Comparison of ENCODE assay signal across 19 mouse cellular contexts in genomic region chr3:83601506-83601905, GRCm38 (mm10).
DNase-seq lines count a peak whose midpoint lies in the region; ATAC-seq and TF ChIP-seq lines count a peak whose summit lies in the region.
"Had no signal": no experiment of that assay in that cellular context is flagged by ENCODE, and none has a peak within 500 bp of the region (broad histone marks: within the 10 kb centered on the region; RNA-seq: fewer than 3 reads in every experiment).

No protein-coding gene starts in this region.

- no peak overlapping the region for H3K27ac ChIP-seq in lung, embryonic 14.5 days (ENCODE audit: low read depth)
- H3K27ac ChIP-seq: left cerebral cortex, adult 2 months; limb, embryonic 13.5 days; liver, embryonic 15.5 days; macrophage; midbrain, embryonic 12.5 days had no signal

- 71% methylated on average over 4 of the region's 4 CpGs for WGBS in lung, embryonic 14.5 days

- no peak for DNase-seq in cerebellum, postnatal 25 days
- peak; percentile 12 for DNase-seq in heart, postnatal 10 days
- DNase-seq in heart, postnatal 25 days (ENCODE audit: low spot score), result no peak
- no peak for DNase-seq in lung, embryonic 14.5 days
- DNase-seq in lung, postnatal 10 days, result no peak
- DNase-seq in fibroblast of lung, adult 2 months (ENCODE audit: low read depth), result peak; percentile 65
- DNase-seq in gastrocnemius, postnatal 14 days, result no peak
- DNase-seq: adrenal gland, postnatal 14 days; cerebellum, adult 8-10 months; kidney, postnatal 10 days; thymus, postnatal 25 days had no signal

- no peak overlapping the region for H3K4me2 ChIP-seq in lung, embryonic 14.5 days
- H3K4me2 ChIP-seq: limb, embryonic 13.5 days; liver, embryonic 15.5 days; midbrain, embryonic 12.5 days had no signal

- H3K4me1 ChIP-seq in lung, embryonic 14.5 days (ENCODE audit: insufficient read depth), result no peaks in the 10 kb centered on the region
- H3K4me1 ChIP-seq: limb, embryonic 13.5 days; liver, embryonic 15.5 days had no signal

- H3K36me3 ChIP-seq in lung, embryonic 14.5 days (ENCODE audit: insufficient read depth), result no peaks in the 10 kb centered on the region
- H3K36me3 ChIP-seq: limb, embryonic 13.5 days; liver, embryonic 15.5 days; midbrain, embryonic 12.5 days had no signal

- 0 out of 2 replicates have a peak, but pooled peaks have one; percentile 15 for ATAC-seq in cerebellum, adult (ENCODE audit: insufficient number of reproducible peaks, low FRiP score, low TSS enrichment)
- ATAC-seq in lung, embryonic 14.5 days (ENCODE audit: insufficient read depth), result no peak
- ATAC-seq: CD4-positive, CD25-positive, alpha-beta regulatory T cell, adult 4 months; forebrain, embryonic 16.5 days had no signal

- no peaks in the 10 kb centered on the region for H3K9me3 ChIP-seq in lung, embryonic 14.5 days (ENCODE audit: low read depth, low read length)
- H3K9me3 ChIP-seq: limb, embryonic 13.5 days; liver, embryonic 15.5 days; midbrain, embryonic 12.5 days had no signal

- H3K4me3 ChIP-seq in lung, embryonic 14.5 days (ENCODE audit: low read depth, low read length), result no peak overlapping the region
- H3K4me3 ChIP-seq: left cerebral cortex, adult 2 months; limb, embryonic 13.5 days; liver, embryonic 15.5 days; midbrain, embryonic 12.5 days had no signal

- H3K9ac ChIP-seq in lung, embryonic 14.5 days, result no peak overlapping the region
- H3K9ac ChIP-seq: limb, embryonic 13.5 days; liver, embryonic 15.5 days; midbrain, embryonic 12.5 days had no signal

- H3K27me3 ChIP-seq in lung, embryonic 14.5 days (ENCODE audit: insufficient read depth, low read length), result no peaks in the 10 kb centered on the region
- H3K27me3 ChIP-seq: limb, embryonic 13.5 days; liver, embryonic 15.5 days; midbrain, embryonic 12.5 days had no signal

- intact Hi-C loops in heart, postnatal 10 days (cut with DNase I), result loop anchor here (2.0 to 5.0 kb wide), 2 partner anchors 184 to 315 kb away; no protein-coding TSS in a partner anchor
- intact Hi-C loops in heart, postnatal 25 days (cut with DNase I), result loop anchor here (10.0 kb wide), 1 partner anchor 187 kb away; no protein-coding TSS in a partner anchor
- intact Hi-C loops in gastrocnemius, postnatal 14 days (cut with DNase I; ENCODE audit: low total_unique reads), result no loop called here

- 0 out of 2 replicates have a peak, but pooled peaks have one; percentile 9 for TF ChIP-seq CTCF in lung, embryonic 14.5 days (IDR thresholded peaks at IDR 0.05; ENCODE audit: low read depth)

Comparison
In these comparisons a context has a peak if more than half of its experiments do, and no peak if none do; other contexts are left out.
1. DNase-seq: peak in heart, postnatal 10 days (2 of 2) and fibroblast of lung, adult 2 months (single experiment); none in cerebellum, postnatal 25 days (0 of 2), heart, postnatal 25 days (single experiment), lung, embryonic 14.5 days (single experiment), lung, postnatal 10 days (single experiment) and gastrocnemius, postnatal 14 days (single experiment).